Mouse (Mus musculus) liver, embryonic 14.5 days (tissue): ENCODE data around the gene Fam160a2.

Source experiments
- CTCF ChIP-seq: IDR thresholded peaks from 2 replicates; pipeline ENCODE4 v1.5.1; 2016; ENCODE audit warnings: antibody characterized with exemption, low read depth, control low read depth
- EP300 ChIP-seq: IDR thresholded peaks from 2 replicates; pipeline ENCODE4 v1.6.1; 2016; ENCODE audit warnings: antibody characterized with exemption, low read depth

GRCm38 (mm10) chr7:105367930-105368329, 31.9 kb downstream of the Fam160a2 start, which contains the start of gene Olfr692:
- TF ChIP-seq CTCF (no peak), EP300 (no peak)
